Mouse (Mus musculus) gastrocnemius, adult 18-20 months (tissue): ENCODE data around the gene Mfsd1. TPM values are rescaled to one million over a fixed set of nuclear protein-coding genes. Genes with fewer than 3 reads are reported as not detected.

Source experiments
- DNase-seq: peaks from one replicate; pipeline ENCODE4 v3.0.0; 2021; ENCODE audit warnings: low spot score
- total RNA-seq, 2 experiments: library from RNA; stranded (reverse); gene quantifications; 2 replicates each; pipeline ENCODE4 v1.2.3; 2021

The Mfsd1 gene
- total RNA-seq, 2 experiments from 2014 or later, result 23.7 to 24.7 TPM

GRCm38 (mm10) chr3:67618222-67618621 is 35.7 kb downstream of the Mfsd1 start:
- DNase-seq, result no peak

- no peak for DNase-seq
These were observed 42.1 kb downstream of the Mfsd1 start for GRCm38 (mm10) chr3:67624629-67625028.

- no peak for DNase-seq
These were observed 60.6 kb downstream of the Mfsd1 start for GRCm38 (mm10) chr3:67643135-67643534.

GRCm38 (mm10) chr3:67645640-67646466 is 63.3 kb downstream of the Mfsd1 start:
- DNase-seq, result no peak

Other genes with a start within 250 kb of the Mfsd1 start
- 100 to 1,000 TPM; 145 to 270 TPM for gene Mlf1, start 208.6 kb upstream of the Mfsd1 start, total RNA-seq
- not detected for gene Gm17402, start 207.6 kb upstream of the Mfsd1 start, total RNA-seq
- 100 to 1,000 TPM; 105 to 108 TPM for gene Gfm1, start 152.6 kb upstream of the Mfsd1 start, total RNA-seq
- gene Lxn, start 118.8 kb upstream of the Mfsd1 start, total RNA-seq, result 1 to 10 TPM in 1 of 2 experiments, under 1 TPM in 1; 0.84 to 1.4 TPM
- gene Rarres1, start 67.2 kb upstream of the Mfsd1 start, total RNA-seq, result under 1 TPM; 0.50 to 0.57 TPM